Mouse (Mus musculus): ENCODE results near the gene Hoxb6. TPM values are rescaled to one million over a fixed set of nuclear protein-coding genes. Genes with fewer than 3 reads are reported as not detected.

The Hoxb6 gene
- 1 to 10 TPM in 1 of 2 experiments, under 1 TPM in 1; 0.62 to 1.3 TPM for total RNA-seq (2021)
- long read RNA-seq, experiment 1, partial matches to known transcripts, result 0 of 1 reads
- long read RNA-seq, experiment 1, other reads (novel, unspliced or antisense), result 0 of 1 reads
- long read RNA-seq, experiment 2, result 0 reads

- DNase-seq (ENCODE audit: low spot score in 2 of 2), result no peak
Measured at GRCm38 (mm10) chr11:96291681-96292564, at the start of gene Hoxb6. TSS of gene Hoxb6 (plus strand) at chr11:96292476.

GRCm38 (mm10) chr11:96250901-96251300 lies 41.4 kb upstream of the Hoxb6 start:
- no peak for DNase-seq (ENCODE audit: low spot score in 2 of 2)

GRCm38 (mm10) chr11:96251480-96252031 lies 40.7 kb upstream of the Hoxb6 start:
- DNase-seq (ENCODE audit: low spot score in 2 of 2), result no peak

GRCm38 (mm10) chr11:96252541-96253120 lies 39.6 kb upstream of the Hoxb6 start:
- DNase-seq (ENCODE audit: low spot score in 2 of 2), result no peak

GRCm38 (mm10) chr11:96254221-96254620 lies 38.1 kb upstream of the Hoxb6 start:
- no peak for DNase-seq (ENCODE audit: low spot score in 2 of 2)

GRCm38 (mm10) chr11:96255111-96255995 lies 36.9 kb upstream of the Hoxb6 start:
- no peak for DNase-seq (ENCODE audit: low spot score in 2 of 2)

- DNase-seq (ENCODE audit: low spot score in 2 of 2), result no peak
Measured at GRCm38 (mm10) chr11:96255996-96256445, 36.3 kb upstream of the Hoxb6 start.

- DNase-seq (ENCODE audit: low spot score in 2 of 2), result no peak
Measured at GRCm38 (mm10) chr11:96257141-96257540, 35.1 kb upstream of the Hoxb6 start.

- DNase-seq (ENCODE audit: low spot score in 2 of 2), result no peak
Measured at GRCm38 (mm10) chr11:96259038-96259437, 33.2 kb upstream of the Hoxb6 start.

GRCm38 (mm10) chr11:96259511-96259910 lies 32.8 kb upstream of the Hoxb6 start:
- DNase-seq (ENCODE audit: low spot score in 2 of 2), result no peak

- no peak for DNase-seq (ENCODE audit: low spot score in 2 of 2)
Measured at GRCm38 (mm10) chr11:96260310-96260970, 31.8 kb upstream of the Hoxb6 start.

GRCm38 (mm10) chr11:96261323-96261890 lies 30.9 kb upstream of the Hoxb6 start:
- peak in 1 of 2 experiments; percentile 72 for DNase-seq (ENCODE audit: low spot score in 2 of 2)

- no peak for DNase-seq (ENCODE audit: low spot score in 2 of 2)
Measured at GRCm38 (mm10) chr11:96262262-96262830, 29.9 kb upstream of the Hoxb6 start.

GRCm38 (mm10) chr11:96263636-96264389 lies 28.5 kb upstream of the Hoxb6 start:
- no peak for DNase-seq (ENCODE audit: low spot score in 2 of 2)

- DNase-seq (ENCODE audit: low spot score in 2 of 2), result no peak
Measured at GRCm38 (mm10) chr11:96264390-96265020, 27.8 kb upstream of the Hoxb6 start.

- no peak for DNase-seq (ENCODE audit: low spot score in 2 of 2)
Measured at GRCm38 (mm10) chr11:96265954-96266353, 26.3 kb upstream of the Hoxb6 start.

- no peak for DNase-seq (ENCODE audit: low spot score in 2 of 2)
Measured at GRCm38 (mm10) chr11:96267021-96267920, 25.0 kb upstream of the Hoxb6 start.

Data from gastrocnemius, postnatal 4 days (tissue).